Mouse (Mus musculus): ENCODE measurements around the gene Prkcsh. TPM values are rescaled to one million over a fixed set of nuclear protein-coding genes. Genes with fewer than 3 reads are reported as not detected.

Gene Prkcsh
- total RNA-seq, 2 experiments from 2014 or later, result 66.4 to 67.5 TPM

DNA sequence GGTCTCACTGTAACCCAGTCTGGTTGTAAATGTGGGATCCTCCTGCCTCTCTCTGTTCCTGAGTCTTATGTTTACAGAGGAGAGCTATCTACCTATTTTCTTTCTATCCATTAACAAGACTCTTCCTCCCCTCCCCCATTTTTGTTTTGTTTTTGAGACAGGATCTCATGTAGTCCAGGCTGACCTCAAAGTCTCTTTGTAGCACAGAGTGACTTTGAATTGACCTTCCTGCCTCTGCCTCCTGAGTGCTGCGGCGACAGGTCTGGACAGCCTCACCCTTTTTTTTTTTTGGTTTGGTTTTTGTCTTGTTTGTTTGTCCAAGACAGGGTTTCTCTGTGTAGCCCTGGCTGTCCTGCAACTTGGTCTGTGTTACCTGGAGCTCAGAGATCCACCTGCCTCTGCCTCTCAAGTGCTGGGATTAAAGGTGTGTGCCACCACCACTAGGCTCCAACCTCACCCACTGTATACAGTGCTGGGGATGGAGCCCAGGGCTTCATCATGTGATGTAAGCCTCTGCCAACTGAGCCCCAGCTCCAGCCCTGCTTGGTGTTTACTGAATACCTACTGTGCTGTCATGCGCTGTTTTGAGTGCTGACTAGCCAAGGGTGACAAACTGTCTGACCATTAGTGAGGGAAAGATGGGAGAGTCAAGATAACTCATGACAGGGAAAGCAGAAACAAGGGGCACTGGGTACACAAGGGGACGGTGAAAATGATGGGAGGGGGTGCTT is 24.0 kb upstream of the Prkcsh start:
- DNase-seq, result no peak
- intact Hi-C loops (cut with DNase I), result loop anchor here (1.0 to 5.0 kb wide), 2 partner anchors 79 to 165 kb away; no protein-coding TSS in a partner anchor

DNA sequence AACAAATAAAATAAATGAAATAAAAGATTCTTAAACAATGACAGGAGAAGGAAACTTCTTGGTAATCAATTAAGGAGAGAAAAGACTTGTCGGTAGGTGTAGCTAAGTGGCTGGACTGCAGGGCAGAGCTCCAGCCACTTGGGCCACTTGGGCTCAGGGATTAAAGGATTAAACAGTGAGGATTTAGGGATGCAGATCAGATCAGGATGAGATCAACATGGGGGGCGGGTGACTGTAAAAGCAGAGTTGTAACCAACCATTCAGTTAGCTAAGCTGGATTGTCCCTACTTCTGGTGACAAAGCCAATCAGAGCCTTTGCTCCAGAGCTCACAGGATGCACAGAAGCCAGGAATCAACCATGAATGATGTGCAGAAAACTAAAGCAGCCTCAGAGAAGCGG is 18.7 kb upstream of the Prkcsh start:
- intact Hi-C loops (cut with DNase I), result no loop called here
- no peak for DNase-seq

DNA sequence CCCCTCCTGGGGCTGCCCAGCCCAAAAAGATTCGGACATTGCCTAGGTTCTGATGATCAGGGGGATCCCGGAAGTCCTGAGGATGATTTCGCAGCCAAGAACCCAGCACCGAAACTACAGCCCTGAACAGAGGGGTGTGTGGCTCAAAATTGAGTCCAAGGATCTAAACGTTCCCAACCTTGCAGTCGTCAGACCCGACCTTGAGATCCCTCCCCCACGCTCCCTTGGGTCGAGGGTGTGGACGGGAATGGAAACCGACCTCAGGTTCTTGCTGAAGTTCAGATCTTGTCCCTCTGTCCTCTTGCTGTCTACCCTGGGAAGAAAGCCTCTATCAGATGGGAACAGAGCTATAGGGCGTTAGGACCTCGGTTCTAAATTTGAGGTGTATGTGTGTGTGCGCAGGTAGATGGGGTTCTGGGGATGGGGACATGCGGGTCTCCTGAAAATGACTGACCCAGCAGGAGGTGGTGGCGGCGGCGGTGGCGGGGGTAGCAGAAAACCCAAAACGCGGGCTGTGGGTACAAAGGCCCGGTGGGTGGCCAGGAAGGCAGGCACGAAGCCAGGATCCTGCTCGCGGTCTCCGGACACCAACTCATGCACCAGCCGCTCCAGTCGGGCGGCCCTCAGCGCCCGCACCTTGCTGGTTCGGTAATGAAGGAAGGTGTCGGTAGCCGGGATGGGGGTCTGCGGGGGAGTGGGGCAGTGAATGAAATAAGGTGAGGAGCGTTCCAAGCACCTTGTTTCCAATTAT is 14.8 kb upstream of the Prkcsh start:
- DNase-seq, result no peak
- intact Hi-C loops (cut with DNase I), result no loop called here

DNA sequence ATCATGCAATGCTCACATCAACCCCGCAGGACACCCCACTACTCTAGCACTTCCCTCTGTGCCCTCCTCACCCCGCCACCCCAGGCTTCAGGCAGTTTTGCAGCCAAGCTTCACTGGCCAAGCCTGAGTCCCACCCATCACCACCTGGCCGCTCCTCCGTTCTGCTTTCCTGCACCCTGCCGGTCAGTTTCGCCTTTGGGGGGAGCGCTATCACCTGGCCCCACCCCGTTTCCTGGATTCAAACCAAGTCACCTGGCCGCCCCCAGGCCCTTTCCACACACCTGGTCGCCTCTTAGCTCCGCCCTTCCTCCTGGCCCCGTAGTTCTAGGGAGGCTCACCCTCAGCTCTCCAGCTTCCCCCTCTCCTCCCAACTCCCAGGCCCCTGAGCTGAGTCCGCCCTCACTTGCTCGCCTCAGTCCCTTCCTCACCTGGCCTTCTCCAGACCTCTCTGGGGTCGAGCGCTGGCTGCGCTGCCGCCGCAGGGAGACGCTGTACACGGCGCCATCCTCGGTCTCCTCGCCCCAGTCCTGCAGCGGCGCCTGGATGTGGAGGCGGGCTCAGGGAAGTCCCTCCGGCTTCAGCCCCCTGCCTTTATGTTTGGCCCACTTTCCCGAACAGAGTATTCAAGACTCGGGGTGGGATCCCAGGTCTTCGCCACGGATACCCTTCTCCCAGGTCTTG is 14.0 kb upstream of the Prkcsh start:
- intact Hi-C loops (cut with DNase I), result no loop called here

DNA sequence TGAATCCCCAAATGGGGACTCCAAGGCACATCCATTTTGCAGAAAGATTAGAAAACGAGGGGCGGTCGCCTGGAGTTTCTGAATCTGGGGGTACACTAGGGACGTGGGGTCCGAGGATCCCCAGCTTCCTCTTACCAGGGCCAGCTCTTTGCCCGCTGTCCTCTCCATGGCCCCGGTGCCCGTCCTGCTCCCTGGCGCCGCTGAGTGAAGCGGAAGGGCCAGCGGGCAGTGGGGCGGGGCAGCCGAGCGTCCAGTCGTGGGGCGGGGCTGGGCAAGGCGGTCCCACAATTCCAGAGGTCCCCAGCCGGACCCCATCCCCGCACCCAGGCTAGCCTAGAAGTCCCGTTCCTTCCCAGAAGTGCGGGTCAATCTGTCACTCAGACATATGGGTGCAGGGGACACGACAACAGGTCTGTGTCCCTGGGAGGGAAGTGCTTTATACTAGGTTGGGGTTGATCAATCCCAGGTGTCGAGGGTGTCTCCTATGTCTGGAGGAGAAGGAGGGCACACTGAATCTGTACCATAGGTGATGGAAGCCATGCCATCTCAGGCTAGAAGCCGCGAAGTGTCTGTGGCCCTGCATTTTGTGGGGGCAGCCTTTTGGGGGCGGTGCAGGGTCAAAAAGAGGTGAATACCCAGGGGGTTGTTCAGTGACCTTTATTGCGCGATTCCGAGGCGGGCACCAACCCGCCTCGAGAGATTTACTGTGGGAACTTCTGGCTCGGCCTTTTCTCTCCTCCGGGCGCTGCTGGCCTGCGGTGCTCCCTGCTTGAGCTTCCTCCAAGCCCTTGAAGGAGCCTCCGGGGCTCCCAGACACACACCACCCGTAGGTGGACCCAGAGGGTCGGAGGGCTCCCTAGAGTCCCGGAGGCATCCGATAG is 13.1 kb upstream of the Prkcsh start, which contains the start of gene Rgl3:
TSS of gene Rgl3 (minus strand) at position 217 of the 881 bp plus-strand sequence.
- intact Hi-C loops (cut with DNase I), result no loop called here
- DNase-seq, result peak; percentile 63 to 65

More for the DNA sequence above, 14.0 kb upstream of the Prkcsh start:
- no peak for DNase-seq

DNA sequence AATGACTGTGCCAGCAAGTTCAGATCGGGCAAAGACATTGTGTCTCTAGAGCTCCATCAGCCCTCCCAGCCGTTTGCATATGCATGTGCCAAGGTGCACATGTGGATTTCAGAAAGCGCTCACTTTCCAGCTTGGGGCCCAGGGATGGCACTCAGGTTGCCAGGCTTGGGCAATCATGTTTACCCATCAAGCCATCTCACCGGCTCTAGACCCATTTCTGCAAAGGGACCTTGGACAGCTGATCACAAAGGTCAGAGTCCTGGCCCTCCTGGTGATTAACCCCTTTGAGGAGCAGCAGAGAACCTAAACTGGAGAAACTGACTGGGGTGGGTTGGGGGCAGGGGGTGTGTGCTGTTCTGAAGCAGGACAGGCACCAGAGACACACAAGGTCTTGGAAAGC is 10.4 kb upstream of the Prkcsh start:
- intact Hi-C loops (cut with DNase I), result no loop called here
- DNase-seq, result no peak

DNA sequence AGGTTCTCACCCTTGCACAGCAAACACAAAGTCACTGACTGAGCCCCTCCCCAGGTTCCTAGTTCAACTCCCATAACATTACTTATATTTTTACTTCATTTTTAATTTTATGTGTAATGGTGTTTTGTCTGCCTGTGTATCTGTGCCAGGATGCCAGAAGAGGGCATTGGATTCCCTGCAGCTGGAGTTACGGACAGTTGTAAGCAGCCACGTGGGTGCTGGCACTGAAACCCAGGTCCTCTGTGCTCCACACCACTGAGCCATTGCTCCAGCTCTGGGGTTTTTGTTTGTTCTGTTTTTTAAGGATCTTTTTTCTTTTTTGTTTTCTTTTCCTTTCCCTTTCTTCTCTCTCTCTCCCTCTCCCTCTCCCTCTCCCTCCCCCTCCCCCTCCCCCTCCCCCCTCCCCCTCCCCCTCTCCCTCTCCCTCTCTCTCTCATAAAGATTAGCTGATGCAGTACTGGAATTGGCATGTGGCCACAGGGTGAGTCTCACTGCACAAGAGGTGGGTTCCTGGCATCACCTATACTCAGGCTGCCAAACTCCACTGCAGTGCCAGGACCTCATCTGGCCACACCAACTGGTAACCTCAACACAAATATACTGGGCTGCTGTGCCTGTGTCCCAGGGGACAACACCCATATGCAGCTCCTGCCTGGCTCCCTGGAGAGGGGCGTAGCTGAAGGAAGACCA is 6.3 kb upstream of the Prkcsh start:
- intact Hi-C loops (cut with DNase I), result loop anchor here (1.0 kb wide), 1 partner anchor 127 kb away; no protein-coding TSS in a partner anchor

DNA sequence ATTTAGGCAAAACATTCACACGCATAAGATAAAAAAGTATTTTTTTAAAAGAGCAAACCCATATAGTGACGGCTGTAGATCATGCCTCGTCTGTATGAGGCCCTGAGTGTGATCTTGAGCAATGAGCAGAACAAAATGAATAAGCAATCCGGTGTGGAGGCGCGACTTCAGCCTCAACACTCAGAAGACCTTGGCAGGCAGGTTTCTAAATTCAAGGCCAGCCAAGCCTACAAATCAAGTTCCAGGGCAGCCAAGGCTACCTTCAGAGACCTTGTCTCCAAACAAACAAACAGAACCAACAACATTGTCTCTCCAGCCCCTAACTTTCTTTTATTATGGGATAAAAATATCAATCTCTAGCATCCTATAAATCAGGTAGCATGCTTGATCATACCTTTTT is 2.3 kb upstream of the Prkcsh start:
- DNase-seq, result no peak
- intact Hi-C loops (cut with DNase I), result no loop called here

More for the DNA sequence above, 6.3 kb upstream of the Prkcsh start:
- no peak for DNase-seq

DNA sequence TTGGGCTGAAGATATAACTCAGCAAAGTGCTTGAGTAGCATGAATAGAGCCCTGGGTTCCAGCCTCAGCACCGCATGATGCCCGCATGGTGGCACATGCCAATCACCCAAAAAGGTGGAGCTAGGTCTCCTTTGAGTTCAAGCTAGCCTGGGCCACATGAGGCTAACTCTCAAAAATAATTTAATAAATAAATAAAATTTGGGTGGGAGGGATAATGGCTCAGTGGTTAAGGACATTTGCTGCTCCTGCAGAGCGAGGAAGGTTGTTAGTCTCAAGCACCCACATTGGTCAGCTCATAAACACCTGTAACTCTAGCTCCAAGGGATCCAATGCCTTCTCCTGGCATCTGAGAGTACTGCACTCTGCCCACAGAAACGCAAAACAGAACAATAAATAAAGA is 973 bp upstream of the Prkcsh start:
- intact Hi-C loops (cut with DNase I), result loop anchor here (2.0 kb wide), 1 partner anchor 39 kb away; the partner anchor contains the start of gene Epor
- DNase-seq, result no peak

DNA sequence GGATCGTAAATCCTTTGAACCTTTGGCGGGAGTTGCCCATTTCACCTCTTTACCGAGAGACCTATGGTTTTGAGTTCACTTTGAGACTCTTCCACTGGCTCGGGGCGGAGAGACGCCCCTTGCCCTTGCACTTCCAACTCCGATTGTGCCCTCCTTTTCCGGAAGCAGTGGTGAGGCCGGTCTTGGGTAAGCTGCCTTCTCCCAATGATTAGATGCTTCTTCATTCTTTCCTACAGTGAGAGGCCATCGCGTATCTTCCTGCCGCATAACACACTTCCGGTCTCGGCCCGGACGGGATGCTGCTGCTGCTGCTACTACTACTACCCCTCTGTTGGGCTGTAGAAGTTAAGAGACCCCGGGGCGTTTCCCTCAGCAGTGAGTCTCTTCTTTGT is 553 bp downstream of the Prkcsh start:
- intact Hi-C loops (cut with DNase I), result loop anchor here (2.0 kb wide), 1 partner anchor 40 kb away; the partner anchor contains the start of gene Epor

DNA sequence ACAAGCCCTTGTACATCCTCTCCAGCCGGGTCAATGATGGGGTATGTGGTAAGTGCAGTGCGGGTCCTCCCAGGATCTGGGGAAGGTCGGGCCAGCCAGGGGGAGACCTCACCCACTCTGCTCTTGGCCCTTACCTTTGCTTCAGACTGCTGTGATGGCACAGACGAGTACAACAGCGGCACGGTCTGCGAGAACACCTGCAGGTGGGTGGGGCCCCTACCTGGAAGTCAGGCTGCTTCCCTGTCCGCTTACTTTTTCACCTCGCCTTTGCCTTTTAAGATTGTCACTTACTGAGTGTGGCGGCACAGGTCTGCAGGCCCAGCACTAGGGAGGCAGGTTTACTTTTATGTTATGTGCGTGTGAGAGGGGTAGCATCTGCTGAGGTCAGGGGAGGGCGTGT is 1.9 kb downstream of the Prkcsh start:
- intact Hi-C loops (cut with DNase I), result no loop called here

More for the DNA sequence above, 553 bp downstream of the Prkcsh start:
- DNase-seq, result no peak

DNA sequence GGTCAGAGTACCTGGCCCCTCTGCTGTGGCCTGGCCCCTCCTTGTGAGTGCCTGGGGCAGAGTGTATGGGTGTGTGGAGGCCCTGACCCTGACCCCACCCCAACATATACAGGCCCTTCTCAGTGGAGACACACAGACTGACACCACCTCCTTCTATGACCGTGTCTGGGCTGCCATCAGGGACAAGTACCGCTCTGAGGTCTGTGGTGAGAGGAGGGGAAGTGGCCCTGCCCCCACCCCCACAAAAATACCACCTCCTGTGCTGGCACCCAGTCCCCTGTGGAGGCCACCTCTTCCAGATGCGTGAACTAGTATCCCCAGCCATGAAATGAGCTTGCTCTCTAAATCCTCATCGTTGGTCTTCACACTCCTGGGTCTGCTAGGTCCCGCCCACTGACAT is 8.4 kb downstream of the Prkcsh start:
- intact Hi-C loops (cut with DNase I), result no loop called here

More for the DNA sequence above, 1.9 kb downstream of the Prkcsh start:
- no peak for DNase-seq

DNA sequence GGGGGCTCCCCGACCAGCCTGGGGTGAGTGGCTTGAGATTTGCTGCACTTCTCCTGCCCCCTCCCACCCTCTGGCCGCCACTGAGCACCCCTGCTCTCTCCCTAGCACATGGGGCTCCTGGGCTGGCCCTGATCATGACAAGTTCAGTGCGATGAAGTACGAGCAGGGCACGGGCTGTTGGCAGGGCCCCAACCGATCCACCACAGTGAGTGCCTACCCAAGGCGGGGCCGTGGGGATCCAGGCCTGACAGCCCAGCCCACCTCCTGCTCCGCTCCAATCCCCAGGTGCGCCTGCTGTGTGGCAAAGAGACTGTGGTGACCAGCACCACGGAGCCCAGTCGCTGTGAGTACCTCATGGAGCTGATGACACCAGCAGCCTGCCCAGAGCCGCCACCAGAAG is 10.1 kb downstream of the Prkcsh start:
- intact Hi-C loops (cut with DNase I), result no loop called here

More for the DNA sequence above, 8.4 kb downstream of the Prkcsh start:
- DNase-seq, result no peak

DNA sequence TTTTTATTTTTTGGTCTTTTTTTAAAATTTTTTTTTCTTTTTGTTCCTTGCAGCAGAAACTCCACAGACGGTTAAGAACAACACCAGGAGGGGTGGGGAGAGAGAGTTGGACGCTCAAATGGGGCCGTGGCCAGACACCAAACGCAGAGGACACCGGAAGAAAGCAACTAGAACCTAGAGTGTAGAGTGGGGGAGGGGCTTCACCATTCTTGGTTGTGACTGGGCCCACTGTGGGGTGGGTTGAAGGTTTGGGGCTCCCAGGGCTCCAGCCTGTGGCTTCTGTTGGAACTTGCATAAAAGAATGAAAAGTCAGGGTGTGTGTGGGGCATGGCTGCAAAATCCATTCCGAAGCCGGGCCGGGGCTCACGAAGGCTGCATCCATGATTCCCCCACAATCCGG is 13.6 kb downstream of the Prkcsh start:
- intact Hi-C loops (cut with DNase I), result no loop called here
- DNase-seq, result no peak

More for the DNA sequence above, 10.1 kb downstream of the Prkcsh start:
- DNase-seq, result no peak

DNA sequence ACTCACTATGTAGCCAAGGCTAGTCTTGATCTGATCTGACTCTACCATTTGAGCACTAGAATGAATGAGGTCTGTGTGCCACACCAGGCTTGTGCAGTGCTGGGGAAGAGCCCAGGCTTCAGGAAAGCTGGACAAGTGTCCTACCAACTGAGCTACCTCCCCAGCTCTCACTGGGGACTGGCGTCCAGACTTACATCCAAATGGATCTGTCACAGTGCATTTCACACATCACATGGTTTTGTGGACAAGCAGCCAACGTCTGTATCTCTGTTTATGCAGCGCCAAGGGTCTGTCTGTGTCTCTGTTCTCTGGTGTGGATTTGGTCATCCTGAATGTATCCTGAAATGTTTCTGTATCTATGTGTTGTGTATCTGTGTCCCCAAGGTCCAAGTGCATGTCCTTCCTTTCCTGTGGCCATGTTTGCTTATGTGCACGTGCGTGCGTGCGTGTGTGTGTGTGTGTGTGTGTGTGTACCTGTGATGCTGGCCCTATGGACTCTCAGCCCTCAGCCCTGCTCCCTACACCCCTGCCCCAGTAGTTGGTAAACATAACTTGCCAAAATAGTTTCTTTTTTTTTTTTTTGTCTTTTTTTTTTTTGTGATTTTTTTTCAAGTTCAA is 14.7 kb downstream of the Prkcsh start:
- intact Hi-C loops (cut with DNase I), result no loop called here

DNA sequence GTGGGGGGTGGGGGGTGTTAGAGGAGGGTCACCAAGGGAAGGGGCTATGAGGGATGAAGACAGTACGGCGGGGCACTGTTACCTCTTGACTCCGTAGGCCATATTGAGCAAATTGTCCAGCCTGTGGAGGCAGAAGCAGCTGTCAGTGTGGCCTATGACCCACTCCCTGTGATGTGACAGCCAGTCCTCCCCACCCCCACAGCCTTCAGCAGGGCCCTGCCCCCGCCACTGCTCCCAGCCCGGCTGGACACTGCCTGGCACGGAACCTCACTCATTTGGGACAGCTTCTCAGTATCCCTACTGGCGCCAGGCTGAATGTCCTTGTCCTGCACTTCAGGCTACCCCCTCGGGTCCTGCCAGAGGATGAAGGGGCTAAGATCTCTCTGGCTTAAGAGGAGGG is 22.0 kb downstream of the Prkcsh start:
- DNase-seq, result no peak
- intact Hi-C loops (cut with DNase I), result no loop called here

More for the DNA sequence above, 14.7 kb downstream of the Prkcsh start:
- DNase-seq, result no peak

DNA sequence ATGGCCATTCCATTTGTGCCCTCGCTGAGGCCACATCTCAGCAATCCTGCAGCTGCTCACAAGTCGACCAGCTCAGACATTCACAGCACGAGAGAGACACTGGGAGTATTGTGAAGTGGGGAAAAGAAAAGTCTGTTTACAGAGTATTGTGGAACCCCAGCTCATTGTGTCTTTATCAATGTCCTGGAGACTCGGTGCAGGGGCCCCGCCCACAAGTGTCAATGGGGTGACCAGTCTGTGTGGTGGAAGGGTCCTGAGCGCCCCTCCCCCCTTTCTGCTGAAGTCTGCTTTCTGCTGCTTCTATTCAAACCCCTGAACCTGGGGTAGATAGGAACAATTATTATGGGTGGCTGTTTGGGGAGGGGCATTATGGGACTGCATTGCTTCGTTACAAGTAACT is 25.9 kb downstream of the Prkcsh start:
- intact Hi-C loops (cut with DNase I), result no loop called here
- DNase-seq, result no peak

DNA sequence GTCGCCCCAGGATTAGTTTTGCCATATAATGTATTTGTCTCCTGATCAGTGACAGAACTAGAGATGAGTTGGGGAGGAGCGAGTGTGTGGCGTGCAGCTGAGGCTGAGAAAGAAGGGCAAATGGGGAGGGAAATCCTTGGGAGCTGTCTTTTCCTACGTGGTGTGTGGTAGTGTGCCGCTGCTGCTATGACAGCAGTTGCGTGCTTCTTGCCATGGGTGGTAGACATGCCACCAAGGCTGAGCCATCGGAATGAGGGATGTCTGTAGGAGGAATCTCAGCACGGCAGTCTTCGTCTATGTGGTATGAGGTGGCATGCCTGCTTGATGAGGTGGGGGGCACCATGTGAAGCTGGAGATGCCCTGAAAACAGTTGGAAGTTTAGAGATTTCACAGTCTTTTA is 27.8 kb downstream of the Prkcsh start:
- no peak for DNase-seq
- intact Hi-C loops (cut with DNase I), result no loop called here

Measured in heart, postnatal 36 days (tissue).